Comparison of ENCODE assay signal across 10 mouse cellular contexts in the genomic region with DNA sequence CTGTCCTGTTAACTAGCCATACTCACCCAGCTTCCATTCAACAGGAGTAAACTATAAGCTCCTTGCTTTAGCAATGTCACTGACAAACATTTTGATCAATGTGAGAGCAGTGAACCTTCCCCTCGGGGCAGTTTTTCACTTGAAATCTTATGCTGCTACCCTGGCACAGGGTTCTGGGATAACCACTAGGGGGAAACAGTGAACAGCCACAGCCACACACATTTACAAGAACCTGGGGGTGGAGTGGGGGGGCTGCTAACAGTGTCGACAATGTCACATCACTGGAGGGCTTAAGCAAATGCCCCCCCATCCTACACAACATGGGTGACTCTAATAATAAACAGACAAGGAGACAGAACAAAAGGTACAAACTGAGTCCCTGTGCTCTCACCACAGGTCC. TPM values are rescaled to one million over a fixed set of nuclear protein-coding genes. Genes with fewer than 3 reads are reported as not detected.
DNase-seq lines count a peak whose midpoint lies in the region; ATAC-seq and TF ChIP-seq lines count a peak whose summit lies in the region.
"Had no signal": no experiment of that assay in that cellular context is flagged by ENCODE, and none has a peak within 500 bp of the region (broad histone marks: within the 10 kb centered on the region; RNA-seq: fewer than 3 reads in every experiment).

No protein-coding gene starts in this region.

- H3K9me3 ChIP-seq in hindbrain, embryonic 11.5 days (ENCODE audit: control insufficient read depth, low read length), result no peaks in the 10 kb centered on the region
- H3K9me3 ChIP-seq in hindbrain, embryonic 13.5 days, result no peaks in the 10 kb centered on the region
- H3K9me3 ChIP-seq in lung, embryonic 14.5 days (ENCODE audit: low read depth, low read length), result no peaks in the 10 kb centered on the region
- H3K9me3 ChIP-seq: limb, embryonic 15.5 days had no signal

- no peaks in the 10 kb centered on the region for H3K36me3 ChIP-seq in hindbrain, embryonic 11.5 days (ENCODE audit: control insufficient read depth, insufficient read depth, low read length)
- no peaks in the 10 kb centered on the region for H3K36me3 ChIP-seq in hindbrain, embryonic 13.5 days
- no peaks in the 10 kb centered on the region for H3K36me3 ChIP-seq in lung, embryonic 14.5 days (ENCODE audit: insufficient read depth)
- H3K36me3 ChIP-seq: limb, embryonic 15.5 days had no signal

- no peak overlapping the region for H3K27ac ChIP-seq in hindbrain, embryonic 11.5 days (ENCODE audit: low read depth, low read length)
- H3K27ac ChIP-seq in hindbrain, embryonic 13.5 days, result no peak overlapping the region
- H3K27ac ChIP-seq in lung, embryonic 14.5 days (ENCODE audit: low read depth), result no peak overlapping the region
- H3K27ac ChIP-seq: limb, embryonic 15.5 days had no signal

- H3K4me1 ChIP-seq in hindbrain, embryonic 11.5 days (replicated peaks; ENCODE audit: control insufficient read depth, insufficient read depth, low read length), result 0 out of 2 replicates have a peak, but pooled peaks cover 2% of the 10 kb centered on the region
- H3K4me1 ChIP-seq in hindbrain, embryonic 13.5 days (replicated peaks), result peaks cover 9% of the 10 kb centered on the region
- H3K4me1 ChIP-seq in lung, embryonic 14.5 days (ENCODE audit: insufficient read depth), result no peaks in the 10 kb centered on the region

- DNase-seq in hindbrain, embryonic 11.5 days (ENCODE audit: low spot score), result peak; percentile 44
- peak; percentile 24 for DNase-seq in lung, embryonic 14.5 days
- no peak for DNase-seq in lung, adult 18-20 months
- DNase-seq in ZHBTc4 (ENCODE audit: low read depth, low spot score), result peak; percentile 28
- no peak for DNase-seq in frontal cortex, postnatal 10 days (ENCODE audit: low spot score in 2 of 2)
- DNase-seq: right cerebral cortex, postnatal 25 days had no signal

- no peak overlapping the region for H3K9ac ChIP-seq in hindbrain, embryonic 11.5 days (ENCODE audit: low read depth, low read length)
- H3K9ac ChIP-seq in hindbrain, embryonic 13.5 days, result no peak overlapping the region
- no peak overlapping the region for H3K9ac ChIP-seq in lung, embryonic 14.5 days
- H3K9ac ChIP-seq: limb, embryonic 15.5 days had no signal

- TF ChIP-seq CTCF in lung, embryonic 14.5 days (IDR thresholded peaks at IDR 0.05; ENCODE audit: low read depth), result peak; percentile 65

- WGBS in hindbrain, embryonic 11.5 days, result 35% methylated on average over 2 of the region's 2 CpGs
- WGBS in hindbrain, embryonic 13.5 days, result 23% methylated on average over 2 of the region's 2 CpGs
- 17% methylated on average over 2 of the region's 2 CpGs for WGBS in lung, embryonic 14.5 days

- H3K4me3 ChIP-seq in hindbrain, embryonic 11.5 days (ENCODE audit: low read depth, low read length), result no peak overlapping the region
- no peak overlapping the region for H3K4me3 ChIP-seq in hindbrain, embryonic 13.5 days
- H3K4me3 ChIP-seq in lung, embryonic 14.5 days (ENCODE audit: low read depth, low read length), result no peak overlapping the region
- H3K4me3 ChIP-seq: limb, embryonic 15.5 days had no signal

- H3K4me2 ChIP-seq in hindbrain, embryonic 11.5 days (replicated peaks; ENCODE audit: low read depth, low read length), result no peak overlapping the region
- no peak overlapping the region for H3K4me2 ChIP-seq in hindbrain, embryonic 13.5 days
- H3K4me2 ChIP-seq in lung, embryonic 14.5 days, result no peak overlapping the region
- H3K4me2 ChIP-seq: limb, embryonic 15.5 days had no signal

- no peaks in the 10 kb centered on the region for H3K27me3 ChIP-seq in hindbrain, embryonic 11.5 days (ENCODE audit: control insufficient read depth, insufficient read depth, low read length)
- H3K27me3 ChIP-seq in hindbrain, embryonic 13.5 days, result no peaks in the 10 kb centered on the region
- H3K27me3 ChIP-seq in lung, embryonic 14.5 days (ENCODE audit: insufficient read depth, low read length), result no peaks in the 10 kb centered on the region
- H3K27me3 ChIP-seq: limb, embryonic 15.5 days had no signal

- ATAC-seq in hindbrain, embryonic 11.5 days (ENCODE audit: low FRiP score), result no peak
- no peak for ATAC-seq in hindbrain, embryonic 13.5 days (ENCODE audit: low FRiP score)
- no peak for ATAC-seq in lung, embryonic 14.5 days (ENCODE audit: insufficient read depth)
- ATAC-seq in megakaryocyte-erythroid progenitor cell, adult 5-6 weeks (replicated peaks; ENCODE audit: low FRiP score, low TSS enrichment, poor library complexity, severe bottlenecking), result peak; percentile 68; the same call in 1 of the 2 replicates
- ATAC-seq: intestine, embryonic 16.5 days had no signal

RNA-seq across cellular contexts. Expression of gene Ptpn3, which starts 51.0 kb away (rescaled TPM):
- 1.9 and 3.4 TPM in 2 replicates for polyA plus RNA-seq in hindbrain, embryonic 11.5 days (2014; fragmentation: Nextera tagmentation; extraction: Ambion mirVana)
- 3.9 and 4.5 TPM in 2 replicates for polyA plus RNA-seq in hindbrain, embryonic 13.5 days (2015; fragmentation: Nextera tagmentation; extraction: Ambion mirVana)
- 4.4 and 4.9 TPM in 2 replicates for polyA plus RNA-seq in lung, embryonic 14.5 days (2014; fragmentation: Nextera tagmentation; extraction: Ambion mirVana)
- total RNA-seq in megakaryocyte-erythroid progenitor cell, adult 5-6 weeks (2014; fragmentation: Nextera tagmentation), result 11.7 and 15.2 TPM in 2 replicates
- 8.7 and 15.4 TPM in 2 replicates for total RNA-seq in megakaryocyte-erythroid progenitor cell, adult 5-6 weeks (2017)

Comparison
In these comparisons a context has a peak if more than half of its experiments do, and no peak if none do; other contexts are left out.
1. DNase-seq: peak in hindbrain, embryonic 11.5 days (single experiment), lung, embryonic 14.5 days (single experiment) and ZHBTc4 (single experiment); none in lung, adult 18-20 months (0 of 2) and frontal cortex, postnatal 10 days (0 of 2).